Mouse (Mus musculus) urinary bladder, postnatal 36 days (tissue): ENCODE results near the gene Dlg2.

ENCODE experiments used
- DNase-seq, 2 experiments: peaks; one replicate each; pipeline ENCODE4 v3.0.0; 2022; ENCODE audit warnings: low spot score in 2 of 2, mixed read lengths in 1 of 2

The Dlg2 gene

GRCm38 (mm10) chr7:91724397-91724796 is 1247.9 kb downstream of the Dlg2 start:
- DNase-seq = no peak

- DNase-seq = no peak
Measured at GRCm38 (mm10) chr7:91740748-91741147, 1264.3 kb downstream of the Dlg2 start.

GRCm38 (mm10) chr7:91753151-91753861 is 1276.8 kb downstream of the Dlg2 start:
- no peak for DNase-seq

DNA sequence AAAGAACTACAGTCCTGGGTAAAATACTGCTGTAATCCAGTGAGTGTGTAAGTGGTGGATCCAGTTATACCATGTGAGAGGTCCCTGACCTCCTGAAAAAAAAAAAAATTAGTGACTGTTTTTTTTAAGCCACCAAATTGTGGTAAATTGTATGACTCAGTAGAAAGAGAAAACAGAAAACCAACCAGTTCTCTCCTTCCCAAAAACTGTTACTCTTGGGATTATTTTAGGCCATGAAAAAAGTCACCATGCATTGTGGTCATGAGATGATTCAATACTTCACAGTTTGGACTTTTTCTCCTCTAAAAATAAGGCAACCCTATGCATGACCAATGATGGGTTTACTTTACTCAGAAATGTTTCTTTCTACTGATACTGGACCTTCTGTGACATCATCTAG is 1291.2 kb downstream of the Dlg2 start:
- DNase-seq = no peak

GRCm38 (mm10) chr7:91778673-91779072 is 1302.2 kb downstream of the Dlg2 start:
- no peak for DNase-seq

DNA sequence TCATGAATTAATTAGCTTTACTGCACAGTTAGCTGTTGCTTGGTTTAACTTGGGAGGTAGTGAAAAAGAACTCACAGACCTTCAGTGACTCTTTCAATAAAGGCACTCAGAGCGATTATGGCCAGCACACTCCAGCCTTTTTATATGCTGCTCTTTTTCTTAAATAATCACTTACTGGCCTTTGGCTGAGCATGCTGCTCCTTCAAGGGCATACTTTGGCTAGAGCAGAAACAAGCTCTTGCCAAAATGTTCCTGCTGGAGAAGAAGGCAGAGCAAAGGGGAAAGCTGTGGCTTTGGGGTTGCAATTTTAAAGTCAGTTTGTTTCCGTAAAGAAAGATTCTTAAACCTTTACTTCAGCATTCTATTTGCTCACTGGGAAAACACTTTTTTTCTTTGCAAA is 1308.1 kb downstream of the Dlg2 start:
- DNase-seq = no peak

- DNase-seq = no peak
Measured at GRCm38 (mm10) chr7:91785445-91785844, 1309.0 kb downstream of the Dlg2 start.

DNA sequence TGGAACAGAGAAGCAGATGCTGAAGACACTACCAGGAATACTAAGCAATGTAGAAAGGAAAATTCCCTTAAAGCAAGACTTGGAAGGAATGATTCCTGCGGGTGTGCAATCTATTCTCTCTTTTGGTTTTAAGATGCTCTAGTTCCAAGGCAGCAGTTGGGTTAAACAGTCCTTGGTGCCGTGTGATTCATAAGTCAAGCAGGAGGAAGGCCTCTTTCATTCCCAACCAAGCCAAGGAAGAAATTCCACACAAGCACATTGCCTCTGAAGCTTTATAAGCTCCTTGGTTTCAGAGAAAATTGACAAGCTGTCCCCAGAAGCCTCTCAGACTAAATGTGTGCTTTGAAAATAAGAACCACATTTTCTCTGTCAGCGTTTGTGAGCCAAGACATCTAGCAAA is 1309.4 kb downstream of the Dlg2 start:
- DNase-seq = no peak

GRCm38 (mm10) chr7:91790949-91791564 is 1314.6 kb downstream of the Dlg2 start:
- DNase-seq = no peak

GRCm38 (mm10) chr7:91806632-91807031 is 1330.2 kb downstream of the Dlg2 start:
- DNase-seq = no peak

GRCm38 (mm10) chr7:91810774-91811173 is 1334.3 kb downstream of the Dlg2 start:
- no peak for DNase-seq

- DNase-seq = no peak
Measured at GRCm38 (mm10) chr7:91818004-91818403, 1341.5 kb downstream of the Dlg2 start.

DNA sequence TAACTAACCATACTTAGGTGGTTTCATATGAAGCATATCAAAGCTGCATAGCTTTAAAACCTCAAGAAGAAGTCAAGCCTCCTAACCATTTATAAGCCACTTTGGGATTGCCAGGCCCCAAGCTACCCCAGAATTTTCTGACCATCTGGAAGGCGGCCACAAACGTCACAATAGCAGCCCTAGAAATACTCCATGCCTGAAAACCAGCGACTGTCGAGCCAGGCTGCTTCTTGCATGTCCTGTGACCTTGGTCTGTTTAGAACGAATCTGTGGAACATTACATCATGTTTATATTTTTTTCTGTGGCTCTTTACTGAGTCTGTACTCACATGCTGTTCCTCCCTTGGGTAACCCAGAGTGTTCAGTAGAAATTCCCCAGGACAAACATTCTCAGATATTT is 1355.7 kb downstream of the Dlg2 start:
- no peak for DNase-seq

- no peak for DNase-seq
Measured at GRCm38 (mm10) chr7:91845723-91846122, 1369.3 kb downstream of the Dlg2 start.

- DNase-seq = no peak
Measured at GRCm38 (mm10) chr7:91849364-91849763, 1372.9 kb downstream of the Dlg2 start.

DNA sequence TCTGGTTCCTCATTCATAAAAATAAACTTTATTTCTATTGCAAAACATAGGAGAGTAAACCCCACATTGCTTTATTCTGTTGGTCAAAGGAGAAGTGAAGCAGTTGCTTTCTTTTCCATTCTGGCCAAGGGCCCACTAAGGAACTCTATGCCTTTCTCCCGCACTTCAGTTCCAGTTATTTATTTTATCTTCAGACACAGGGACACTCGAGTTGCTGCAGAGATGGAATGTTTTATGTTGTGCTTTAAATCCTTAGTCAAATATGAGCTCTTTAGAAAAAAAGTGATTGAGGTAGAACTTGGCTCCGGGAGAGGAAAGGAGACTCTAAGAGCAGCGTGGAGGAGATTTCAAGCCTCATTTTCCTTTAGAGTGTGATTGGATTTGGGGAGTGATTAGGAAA is 1377.2 kb downstream of the Dlg2 start:
- DNase-seq = no peak

GRCm38 (mm10) chr7:91856931-91857330 is 1380.5 kb downstream of the Dlg2 start:
- DNase-seq = no peak

DNA sequence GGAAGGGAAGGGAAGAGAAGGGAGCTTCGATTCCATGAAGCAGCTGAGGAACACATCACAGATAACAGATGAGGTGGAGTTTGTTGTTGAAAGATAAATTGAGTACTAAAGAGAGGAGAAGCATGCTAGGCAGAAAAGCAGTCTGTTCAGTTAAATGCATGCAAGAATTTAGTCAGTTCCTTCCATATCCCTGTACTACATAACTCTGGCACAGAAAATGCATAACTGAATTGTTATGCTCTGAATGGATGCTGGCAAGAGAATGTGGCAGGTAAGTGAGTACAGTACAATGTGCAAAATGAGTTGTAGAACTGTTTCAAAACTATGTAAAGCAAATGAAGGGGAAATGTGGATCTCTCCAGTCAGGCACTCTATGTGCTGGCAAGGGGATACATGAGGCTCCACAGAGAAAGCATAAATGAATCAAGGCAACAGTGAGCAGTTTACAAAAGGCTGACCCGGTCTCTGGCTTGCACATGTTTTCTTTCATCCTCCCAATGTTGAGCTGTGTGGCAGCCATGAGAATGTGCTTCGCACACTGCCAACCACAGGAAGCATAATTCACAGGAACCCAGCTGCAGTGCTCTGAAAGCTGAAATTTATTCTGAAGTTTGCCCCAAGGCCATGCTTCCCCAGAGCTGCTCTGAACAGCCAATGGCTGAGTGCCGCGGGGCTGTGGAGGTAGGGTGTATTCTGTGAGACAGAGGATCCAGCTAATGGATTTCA is 1386.5 kb downstream of the Dlg2 start:
- no peak for DNase-seq

GRCm38 (mm10) chr7:91868919-91869318 is 1392.4 kb downstream of the Dlg2 start:
- DNase-seq = no peak

DNA sequence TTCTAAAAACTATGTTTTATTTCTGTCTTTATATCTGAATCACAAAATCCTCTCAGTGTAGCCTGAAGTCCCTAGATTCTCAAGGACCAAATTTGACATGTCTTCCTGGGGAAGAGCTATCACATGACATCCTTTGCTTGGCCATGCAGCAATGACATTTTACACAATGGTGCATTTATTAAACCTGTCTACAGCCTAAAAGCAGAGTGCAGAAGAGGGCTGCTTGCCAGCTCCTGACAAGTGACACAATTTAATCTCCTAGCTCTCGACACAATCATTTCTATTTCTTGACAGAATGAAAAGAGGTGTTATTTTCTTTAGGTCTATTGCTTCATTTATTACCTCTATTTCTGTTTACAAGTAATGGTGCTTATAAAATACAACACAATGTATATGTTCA is 1400.4 kb downstream of the Dlg2 start:
- DNase-seq = no peak

GRCm38 (mm10) chr7:91877804-91878203 is 1401.3 kb downstream of the Dlg2 start:
- DNase-seq = no peak

DNA sequence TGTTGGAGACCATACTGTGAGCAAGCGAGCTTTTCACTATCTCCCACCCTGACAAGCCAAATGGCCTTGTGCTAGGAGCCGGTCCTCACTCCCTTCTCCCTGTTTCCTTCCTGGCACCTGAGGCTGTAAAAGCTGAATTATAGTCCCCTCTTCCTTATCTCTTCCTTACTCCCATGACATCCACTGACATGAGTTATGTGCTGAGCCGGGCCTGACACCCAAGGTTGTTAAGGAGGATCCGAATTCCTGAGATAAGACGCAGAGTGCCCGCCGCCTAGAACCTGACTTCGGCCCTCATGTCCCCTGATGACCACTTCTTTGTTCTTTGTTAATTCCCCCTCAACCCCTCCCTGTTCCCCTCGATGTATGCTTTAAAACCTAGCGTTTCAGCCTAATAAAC is 1409.9 kb downstream of the Dlg2 start:
- no peak for DNase-seq

DNA sequence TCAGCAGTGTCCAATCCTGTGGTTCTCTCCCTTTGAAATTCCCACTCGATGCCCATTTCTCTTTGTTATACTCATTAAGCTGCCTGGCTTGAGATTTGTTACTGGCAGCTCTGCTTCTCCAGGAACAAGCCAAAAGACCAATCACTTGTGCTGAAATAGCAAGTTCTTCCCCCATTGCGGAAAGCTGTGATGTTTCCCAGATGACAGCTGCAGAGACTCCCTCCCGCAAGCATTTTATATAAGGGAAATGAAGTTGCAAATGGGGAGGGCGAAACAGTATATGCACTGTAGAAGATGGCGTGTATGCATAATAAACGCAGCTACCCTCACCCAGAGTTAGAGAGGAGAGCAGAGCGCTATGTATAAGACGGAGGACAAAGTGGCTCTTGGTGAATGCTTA is 1417.5 kb downstream of the Dlg2 start:
- DNase-seq = no peak
